Mouse (Mus musculus) MN1 (cell line): ENCODE measurements at regions not wholly inside any gene's neighbourhood (a gene's known extent, or its start where the extent isn't known, plus 50 kb on each side); places are given as distances from the start of the nearest gene placed in this dataset.

Experiments
- DNase-seq: peaks from one replicate; pipeline ENCODE4 v3.0.0-alpha.2; 2016; ENCODE audit warnings: low spot score

DNA sequence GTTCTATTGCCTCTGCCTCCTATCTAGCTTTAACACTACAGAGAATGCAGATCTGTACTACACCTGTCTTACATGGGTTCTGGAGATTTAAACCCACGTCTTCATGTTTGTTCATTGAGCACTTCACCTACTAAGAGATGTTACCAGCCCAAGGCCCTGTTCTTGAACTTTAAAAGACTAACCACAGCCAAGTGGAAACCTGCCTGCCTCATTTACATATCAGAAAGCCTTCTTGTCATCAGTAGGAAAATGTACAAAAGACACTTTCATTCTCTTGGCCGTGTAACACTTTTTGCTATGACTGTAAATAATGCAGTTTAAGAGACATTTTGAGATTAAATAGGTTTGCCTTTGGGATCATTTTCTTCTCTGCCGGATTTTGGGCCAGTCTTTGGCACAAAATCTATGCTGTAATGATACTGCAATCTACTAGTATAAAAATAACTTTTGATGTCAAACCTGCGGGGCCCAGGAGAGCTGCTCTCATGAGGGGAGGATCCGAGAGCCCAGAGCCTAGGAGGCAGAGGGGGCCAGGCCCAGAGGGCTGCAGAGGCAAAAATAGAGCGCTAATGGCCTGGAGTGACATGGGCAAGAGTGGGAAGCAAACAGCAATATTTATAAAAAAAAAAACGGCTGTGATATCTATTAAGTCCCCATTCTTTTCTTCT lies 318.4 kb upstream of the Myo3a start:
- no peak for DNase-seq

- peak; percentile 62 for DNase-seq
Observed at GRCm38 (mm10) chr2:21909481-21909966, 317.8 kb upstream of the Myo3a start.

DNA sequence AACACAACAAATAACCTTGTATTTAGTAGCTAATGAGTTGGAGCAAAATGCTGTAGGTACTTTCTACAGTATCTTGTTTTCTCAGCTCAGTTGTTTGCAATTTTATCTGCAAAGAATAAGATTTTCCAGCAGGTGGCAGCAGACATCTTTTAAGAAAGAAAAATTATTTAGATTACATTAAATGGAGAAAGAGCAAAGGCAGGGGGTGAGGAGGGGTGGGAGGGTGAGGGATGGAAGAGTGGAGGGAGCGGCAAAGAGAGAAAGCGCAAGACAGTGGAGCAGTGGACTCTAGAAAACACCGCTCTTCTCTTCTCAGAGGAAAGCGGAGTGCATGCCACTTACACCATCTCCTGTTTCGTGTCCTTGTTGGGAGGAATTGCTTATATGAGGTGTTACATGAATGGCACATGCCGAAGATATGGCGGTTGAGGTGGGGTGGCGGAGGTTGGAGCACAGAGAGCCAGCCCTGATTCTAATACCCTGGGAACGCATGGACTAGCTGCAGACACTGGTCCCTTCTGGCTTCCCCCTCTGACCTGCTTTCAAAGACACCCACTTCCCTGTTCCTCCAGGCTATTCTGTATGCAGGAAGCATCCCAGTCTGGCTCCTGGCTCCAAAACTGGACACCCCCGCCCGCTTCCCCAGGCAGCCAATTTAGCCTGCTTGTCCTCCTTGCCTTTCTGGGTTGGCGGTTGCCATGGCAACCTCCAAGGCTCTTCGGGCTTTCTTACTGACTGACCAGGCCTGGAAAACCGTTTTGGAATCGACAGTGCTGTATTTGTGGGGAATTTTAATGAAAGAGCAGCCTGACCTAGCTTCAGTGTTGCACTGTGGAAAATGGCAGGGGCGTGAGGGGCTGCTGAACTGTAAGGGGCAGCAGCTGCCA lies 309.3 kb upstream of the Myo3a start:
- peak; percentile 77 for DNase-seq

GRCm38 (mm10) chr2:21919091-21919490 lies 308.2 kb upstream of the Myo3a start:
- no peak for DNase-seq

DNA sequence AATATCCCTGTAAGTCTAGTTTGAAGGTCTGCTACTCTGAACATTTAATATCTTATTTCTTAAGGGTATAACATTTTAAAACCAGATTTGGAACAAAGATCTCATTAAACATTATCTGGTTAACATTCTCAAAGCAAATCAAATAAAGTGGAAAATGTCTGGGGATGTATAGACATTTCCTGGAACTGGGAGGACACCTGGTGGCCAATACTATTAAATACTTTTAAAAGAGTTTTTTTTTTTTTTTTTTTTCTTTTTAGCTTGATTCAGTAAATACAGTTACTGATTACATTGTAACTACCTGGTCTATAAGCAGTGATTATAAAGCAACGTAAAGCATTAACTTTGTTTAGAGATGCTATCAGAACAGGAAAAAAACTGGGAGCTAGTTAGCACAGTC lies 299.6 kb upstream of the Myo3a start:
- DNase-seq, result peak; percentile 14

GRCm38 (mm10) chr2:21939993-21940392 lies 287.3 kb upstream of the Myo3a start:
- DNase-seq, result no peak

DNA sequence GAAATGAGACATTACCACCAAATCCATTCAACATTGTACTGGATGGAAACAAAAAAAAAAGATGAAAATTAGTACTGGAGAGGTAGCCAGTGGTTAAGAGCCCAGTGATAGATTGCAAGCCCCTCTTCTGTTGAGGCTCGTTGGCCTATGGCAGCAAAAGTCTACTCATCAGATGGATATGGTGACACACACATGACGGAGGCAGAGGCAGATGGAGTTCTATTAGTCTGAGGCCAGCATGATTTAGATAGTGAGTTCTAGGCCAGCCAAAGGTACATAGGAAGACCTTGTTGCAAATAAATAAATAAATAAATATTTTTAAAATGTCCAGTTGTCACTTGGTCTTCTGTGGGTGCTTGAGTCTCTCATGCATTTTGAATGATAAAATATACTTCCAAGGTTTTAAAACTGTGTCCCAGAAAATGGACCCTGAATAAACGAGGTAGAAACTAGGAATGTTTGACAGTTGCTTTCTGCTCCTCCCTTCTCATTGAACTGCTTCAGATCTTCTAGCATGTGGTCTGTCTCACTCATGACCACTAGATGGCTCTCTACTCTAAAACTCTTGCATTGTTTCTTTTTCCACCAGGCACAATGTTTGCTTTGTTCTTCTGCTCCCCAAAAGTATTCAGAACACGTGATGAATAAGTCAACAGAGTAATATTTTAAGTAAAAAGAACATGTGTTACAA lies 286.4 kb upstream of the Myo3a start:
- peak; percentile 60 for DNase-seq

DNA sequence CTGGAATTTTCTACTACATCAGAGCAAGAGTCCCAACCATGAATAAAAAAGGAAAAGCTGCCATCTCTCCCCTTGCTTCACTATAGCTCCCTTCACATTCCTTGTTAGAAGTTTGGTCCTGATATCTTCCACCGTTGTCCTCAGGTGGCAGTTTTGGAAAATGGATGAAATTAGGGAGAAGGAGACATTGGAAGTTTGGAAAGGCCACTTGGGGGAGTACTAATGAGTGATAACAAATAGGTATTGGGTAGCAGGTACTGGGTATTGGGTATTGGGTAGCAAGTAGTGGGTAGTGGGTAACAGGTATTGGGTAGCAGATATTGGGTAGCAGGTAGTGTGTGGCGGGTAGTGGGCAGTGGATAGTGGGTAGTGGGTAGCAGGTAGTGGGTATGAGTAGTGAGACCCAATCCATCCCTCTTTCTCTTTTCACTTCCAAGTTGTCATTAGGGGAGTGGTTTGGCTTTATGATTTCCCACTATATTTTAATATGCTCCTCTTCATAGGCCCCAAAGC lies 285.8 kb upstream of the Myo3a start:
- no peak for DNase-seq

DNA sequence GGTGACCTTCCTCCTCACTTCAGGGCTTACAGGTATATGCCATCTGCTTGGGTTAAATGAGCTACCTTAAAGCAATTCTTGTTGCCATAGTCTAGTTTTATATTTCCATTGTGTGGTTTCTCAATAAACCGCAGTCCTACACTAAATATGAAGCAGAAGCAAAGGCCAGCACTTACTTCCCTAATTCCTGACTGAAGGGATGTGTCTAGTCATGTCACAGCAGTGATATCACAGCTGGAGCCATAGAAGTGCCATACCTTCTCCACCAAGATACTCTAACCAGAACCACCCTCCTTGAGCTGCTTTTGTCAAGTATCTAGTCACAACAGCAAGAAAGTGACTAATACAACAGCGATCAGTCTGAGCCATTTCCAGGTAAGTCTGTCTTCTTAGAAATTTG lies 283.6 kb upstream of the Myo3a start:
- DNase-seq, result no peak

DNA sequence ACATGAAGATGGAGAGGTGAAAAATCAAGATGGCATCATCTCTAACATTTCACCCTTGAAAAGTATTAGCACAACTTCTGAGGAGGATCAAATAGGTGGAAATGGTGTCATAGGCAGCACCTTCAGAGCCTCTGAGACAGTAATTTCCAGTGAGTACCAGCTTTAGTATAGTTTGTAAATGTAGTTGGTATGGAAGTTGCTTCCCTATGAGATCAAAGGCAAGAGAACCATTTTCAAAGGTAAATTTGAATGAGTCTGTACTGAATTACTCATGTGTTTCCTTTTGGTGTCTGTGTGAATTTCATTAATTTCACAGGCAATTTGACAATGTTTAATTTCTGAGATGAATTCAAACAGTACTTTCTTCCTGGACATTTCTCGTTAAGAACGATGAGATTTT lies 280.8 kb upstream of the Myo3a start:
- DNase-seq, result no peak

DNA sequence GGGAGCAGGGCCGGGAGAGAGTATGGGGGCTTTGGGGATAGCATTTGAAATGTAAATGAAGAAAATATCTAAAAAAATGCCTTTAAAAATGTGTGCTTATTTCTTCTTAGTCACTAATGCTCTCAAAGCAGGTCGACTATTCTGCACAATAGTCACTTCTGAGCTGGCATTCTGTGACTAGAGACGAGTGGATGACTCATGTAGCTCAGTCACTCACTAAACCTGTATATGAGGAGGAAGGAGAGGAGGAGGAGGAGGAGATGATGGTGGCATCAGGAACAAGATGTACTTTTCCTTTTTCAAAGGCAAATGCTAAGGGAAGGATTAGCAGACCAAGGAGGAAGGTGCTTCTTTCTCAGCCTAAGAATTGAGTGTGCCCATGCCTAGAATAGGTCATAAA lies 276.0 kb upstream of the Myo3a start:
- no peak for DNase-seq

GRCm38 (mm10) chr2:21956112-21956963 lies 271.0 kb upstream of the Myo3a start:
- DNase-seq, result no peak

GRCm38 (mm10) chr2:21958365-21958764 lies 268.9 kb upstream of the Myo3a start:
- DNase-seq, result peak; percentile 78

DNA sequence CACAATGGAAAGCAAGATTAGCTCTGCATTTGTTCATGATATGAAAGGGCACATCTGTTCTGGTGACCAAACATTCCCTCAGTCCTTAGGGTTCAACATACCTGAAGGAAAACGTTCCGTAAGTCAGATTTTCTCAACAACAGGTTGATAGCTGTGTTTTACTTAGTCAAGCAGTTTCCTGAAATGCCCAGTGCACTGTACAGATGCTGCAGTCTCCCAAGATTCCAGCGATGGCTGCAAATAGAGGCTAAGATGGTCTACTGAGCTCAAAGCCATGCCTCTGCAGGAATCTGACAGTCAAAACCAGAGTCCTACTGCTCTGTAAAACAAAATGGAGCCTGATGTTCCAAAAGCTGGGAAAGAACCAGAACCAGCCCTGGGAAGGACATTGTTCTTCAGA lies 268.5 kb upstream of the Myo3a start:
- no peak for DNase-seq

DNA sequence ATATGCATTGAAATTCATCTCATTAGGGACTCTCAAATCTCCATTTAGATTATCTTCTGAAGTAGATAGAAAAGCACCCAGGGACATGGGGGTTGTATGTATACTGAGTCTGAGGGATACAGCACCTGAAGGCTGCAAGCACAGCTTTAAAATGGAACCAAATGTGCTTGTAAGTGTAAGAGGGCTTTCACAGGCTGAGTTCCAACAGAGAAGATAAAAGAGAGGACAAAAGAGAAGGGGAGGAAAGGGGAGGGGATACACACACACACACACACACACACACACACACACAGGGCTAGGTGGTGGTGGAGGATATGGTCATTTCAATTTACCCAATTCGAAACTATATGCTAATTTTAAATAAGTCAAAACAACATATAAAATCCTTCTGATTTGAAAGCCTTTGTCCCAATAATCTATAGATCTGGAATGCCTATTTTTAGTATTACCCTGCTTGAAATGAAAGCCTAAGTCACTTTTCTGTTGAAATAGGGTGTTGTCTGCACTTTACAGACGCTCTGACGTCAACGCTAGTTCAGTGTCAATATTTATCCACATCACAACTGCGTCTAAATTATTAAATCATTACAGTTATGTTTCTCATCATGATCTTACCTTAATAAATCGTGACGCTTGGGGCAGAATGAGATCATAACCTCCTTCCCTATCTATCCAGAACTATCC lies 263.8 kb upstream of the Myo3a start:
- DNase-seq, result peak; percentile 25

- peak; percentile 37 for DNase-seq
Observed at GRCm38 (mm10) chr2:21964027-21964605, 263.2 kb upstream of the Myo3a start.

- DNase-seq, result no peak
Observed at GRCm38 (mm10) chr2:21970774-21971406, 256.4 kb upstream of the Myo3a start.

GRCm38 (mm10) chr2:21974599-21974998 lies 252.7 kb upstream of the Myo3a start:
- no peak for DNase-seq

DNA sequence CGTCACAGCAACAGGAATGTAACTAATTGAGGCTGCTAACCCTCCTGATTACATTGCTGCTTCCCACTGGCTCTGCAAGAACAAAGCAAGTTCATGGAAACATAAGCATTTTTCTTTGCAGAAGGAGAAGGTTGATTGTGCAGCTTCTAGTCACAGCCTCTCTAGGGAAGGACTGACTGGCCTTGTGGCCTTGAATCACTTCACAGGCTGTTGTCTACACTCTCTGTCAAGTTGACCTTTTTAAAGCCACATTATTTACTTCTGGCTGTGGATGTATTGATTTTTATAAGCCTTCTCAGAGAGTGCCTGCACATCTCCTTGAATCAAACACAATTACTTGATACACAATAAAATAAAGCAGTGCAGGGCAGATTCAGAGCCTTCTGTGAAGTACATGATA lies 251.8 kb upstream of the Myo3a start:
- DNase-seq, result no peak

DNA sequence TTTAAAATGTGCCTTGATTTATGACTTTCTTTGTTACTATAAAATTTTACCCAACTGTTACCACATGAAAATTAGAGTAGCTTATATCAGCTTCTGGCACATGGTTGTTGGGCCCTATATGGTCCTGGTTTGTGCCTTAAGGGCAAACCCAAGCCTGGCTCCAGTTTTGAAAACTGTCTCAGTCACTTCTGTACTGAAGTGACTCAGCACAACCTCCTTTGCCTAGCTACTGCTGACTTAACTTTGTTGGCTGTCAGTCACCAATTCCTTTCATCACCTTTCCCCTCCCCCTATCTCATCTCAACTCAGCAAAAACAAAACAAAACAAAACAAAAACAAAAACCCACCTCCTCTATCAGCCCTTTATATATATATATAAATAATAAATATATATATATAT lies 251.0 kb upstream of the Myo3a start:
- no peak for DNase-seq
